Comparison of ENCODE assay signal across 19 mouse cellular contexts in the genomic region with DNA sequence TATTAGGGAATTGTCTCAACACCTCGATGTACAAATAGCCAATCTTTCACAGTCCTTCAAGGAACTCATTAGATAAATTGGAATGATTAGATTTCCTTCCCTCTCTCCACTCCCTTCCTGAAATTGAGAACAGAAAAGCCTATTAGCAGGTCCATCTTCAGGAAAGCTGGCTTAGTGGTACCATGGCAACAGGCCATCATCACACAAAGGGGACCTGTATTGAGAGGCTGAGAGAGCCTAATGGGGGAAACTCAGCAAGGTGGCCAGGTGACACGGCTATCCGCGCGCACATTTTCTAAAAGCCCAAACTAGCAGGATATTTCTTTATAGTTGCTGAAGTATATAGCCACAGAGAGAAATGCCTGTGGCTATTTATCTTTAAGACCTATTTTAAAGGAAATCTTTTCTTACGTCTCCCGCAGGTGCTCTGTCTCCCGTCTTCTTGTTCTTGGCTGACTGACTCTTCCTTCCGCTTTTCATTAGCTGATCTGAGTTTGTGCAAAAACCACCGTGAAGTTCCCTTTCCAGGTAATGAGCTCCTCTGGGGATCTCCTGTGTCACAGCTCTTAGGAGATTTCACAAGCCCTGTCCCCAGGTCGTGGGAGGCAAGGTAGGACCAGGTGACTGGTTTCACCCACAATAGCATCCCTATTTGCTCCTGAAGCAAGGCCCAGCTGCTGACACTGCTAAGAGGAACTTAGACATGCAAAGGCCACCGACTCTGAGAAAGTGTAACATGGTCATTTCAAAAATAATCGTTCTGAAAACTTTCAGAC. TPM values are rescaled to one million over a fixed set of nuclear protein-coding genes. Genes with fewer than 3 reads are reported as not detected.
DNase-seq lines count a peak whose midpoint lies in the region; ATAC-seq and TF ChIP-seq lines count a peak whose summit lies in the region.
"Had no signal": no experiment of that assay in that cellular context is flagged by ENCODE, and none has a peak within 500 bp of the region (broad histone marks: within the 10 kb centered on the region; RNA-seq: fewer than 3 reads in every experiment).

No protein-coding gene starts in this region.

- 73% methylated on average over 13 of the region's 13 CpGs for WGBS in neural tube, embryonic 14.5 days
- WGBS in midbrain, embryonic 13.5 days, result 49% methylated on average over 13 of the region's 13 CpGs

- peak; percentile 21 for DNase-seq in embryo, embryonic 11 days
- no peak for DNase-seq in embryo, embryonic 10.5 days (ENCODE audit: low spot score)
- DNase-seq in neural tube, embryonic 10.5 days (ENCODE audit: extremely low spot score, low spot score), result no peak
- DNase-seq in cerebellum, adult 8-10 months, result no peak
- DNase-seq in left cerebral cortex, adult 2 months (ENCODE audit: extremely low spot score in 1 of 2, low spot score in 2 of 2), result no peak
- no peak for DNase-seq in kidney, postnatal 36 days
- DNase-seq: cerebellum, adult 18-20 months; gastrocnemius, adult 2 months; lung, adult 2 months; right cerebral cortex, postnatal 4 days; thymus, postnatal 4 days had no signal

- TF ChIP-seq CTCF in left cerebral cortex, adult 2 months (IDR thresholded peaks at IDR 0.05), result no peak

- H3K4me1 ChIP-seq in neural tube, embryonic 14.5 days (ENCODE audit: control insufficient read depth, insufficient read depth, low read length), result no peaks in the 10 kb centered on the region
- peaks cover 6% of the 10 kb centered on the region; the same call in 1 of the 2 replicates for H3K4me1 ChIP-seq in midbrain, embryonic 13.5 days (replicated peaks)
- H3K4me1 ChIP-seq: heart, embryonic 10.5 days; kidney, embryonic 15.5 days; limb, embryonic 15.5 days had no signal

- H3K4me2 ChIP-seq in neural tube, embryonic 14.5 days (ENCODE audit: low read depth, low read length), result no peak overlapping the region
- no peak overlapping the region for H3K4me2 ChIP-seq in midbrain, embryonic 13.5 days (replicated peaks)
- H3K4me2 ChIP-seq: kidney, embryonic 15.5 days; limb, embryonic 15.5 days had no signal

- H3K4me3 ChIP-seq in neural tube, embryonic 14.5 days (ENCODE audit: low read depth, low read length), result no peak overlapping the region
- no peak overlapping the region for H3K4me3 ChIP-seq in midbrain, embryonic 13.5 days (replicated peaks)
- no peak overlapping the region for H3K4me3 ChIP-seq in left cerebral cortex, adult 2 months
- H3K4me3 ChIP-seq: gastrocnemius, adult 2 months; heart, embryonic 10.5 days; kidney, embryonic 15.5 days; layer of hippocampus, adult 2 months; limb, embryonic 15.5 days; myocyte had no signal

- H3K9me3 ChIP-seq in neural tube, embryonic 14.5 days (ENCODE audit: control insufficient read depth, low read length), result no peaks in the 10 kb centered on the region
- H3K9me3 ChIP-seq in midbrain, embryonic 13.5 days, result no peaks in the 10 kb centered on the region
- H3K9me3 ChIP-seq: heart, embryonic 10.5 days; kidney, embryonic 15.5 days; limb, embryonic 15.5 days had no signal

- intact Hi-C loops in left cerebral cortex, adult 2 months (cut with DNase I), result no loop called here

- no peak overlapping the region for H3K9ac ChIP-seq in neural tube, embryonic 14.5 days (replicated peaks; ENCODE audit: low read depth, low read length)
- no peak overlapping the region for H3K9ac ChIP-seq in midbrain, embryonic 13.5 days (replicated peaks)
- H3K9ac ChIP-seq: kidney, embryonic 15.5 days; limb, embryonic 15.5 days had no signal

- H3K36me3 ChIP-seq in neural tube, embryonic 14.5 days (ENCODE audit: control insufficient read depth, insufficient read depth, low read length), result no peaks in the 10 kb centered on the region
- H3K36me3 ChIP-seq in midbrain, embryonic 13.5 days, result no peaks in the 10 kb centered on the region
- H3K36me3 ChIP-seq: heart, embryonic 10.5 days; kidney, embryonic 15.5 days; limb, embryonic 15.5 days had no signal

- peak; percentile 66; the same call in 1 of the 2 replicates for ATAC-seq in neural tube, embryonic 14.5 days (ENCODE audit: low read depth)
- peak; percentile 91 for ATAC-seq in midbrain, embryonic 13.5 days

- H3K27me3 ChIP-seq in neural tube, embryonic 14.5 days (ENCODE audit: control insufficient read depth, insufficient read depth, low read length), result no peaks in the 10 kb centered on the region
- H3K27me3 ChIP-seq in midbrain, embryonic 13.5 days, result no peaks in the 10 kb centered on the region
- H3K27me3 ChIP-seq: kidney, embryonic 15.5 days; limb, embryonic 15.5 days had no signal

- H3K27ac ChIP-seq in neural tube, embryonic 14.5 days (ENCODE audit: low read depth, low read length), result no peak overlapping the region
- H3K27ac ChIP-seq in midbrain, embryonic 13.5 days, result no peak overlapping the region; the same call in 1 of the 2 replicates
- H3K27ac ChIP-seq in left cerebral cortex, adult 2 months, result no peak overlapping the region
- H3K27ac ChIP-seq: gastrocnemius, adult 2 months; heart, embryonic 10.5 days; kidney, embryonic 15.5 days; layer of hippocampus, adult 2 months; limb, embryonic 15.5 days; macrophage had no signal

RNA-seq across cellular contexts. Expression of a gene that starts 46.3 kb away (rescaled TPM):
- polyA plus RNA-seq in neural tube, embryonic 14.5 days (2014; fragmentation: Nextera tagmentation; extraction: Ambion mirVana), result 1.2 and 1.4 TPM in 2 replicates
- polyA plus RNA-seq in midbrain, embryonic 13.5 days (2015; fragmentation: Nextera tagmentation; extraction: Ambion mirVana), result 0.32 and 0.54 TPM in 2 replicates
- total RNA-seq in left cerebral cortex, adult 2 months (2021), result 100 to 1,000 TPM; 133 to 136 TPM
- polyA plus RNA-seq: macrophage had no signal
